9 mouse cellular contexts compared by ENCODE assay signal in the genomic region with DNA sequence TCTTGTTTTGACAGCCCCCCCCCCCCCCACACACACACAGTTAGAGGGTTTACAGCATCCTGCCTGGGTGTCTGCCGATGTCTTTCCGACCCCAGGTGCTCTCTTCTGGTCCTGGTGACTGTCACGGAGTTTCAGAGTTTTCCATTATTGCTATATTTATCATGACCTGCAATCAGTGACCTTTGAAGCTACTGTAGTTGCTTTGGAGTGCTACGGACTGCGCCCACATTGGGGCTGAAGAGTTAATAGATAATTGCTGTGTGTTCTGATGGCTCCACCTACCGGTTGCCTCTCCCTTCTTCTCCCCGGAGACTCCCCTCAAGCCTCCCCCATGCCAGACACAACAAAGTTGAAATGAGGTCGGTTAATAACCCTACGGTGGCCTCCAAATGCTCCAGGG. TPM values are rescaled to one million over a fixed set of nuclear protein-coding genes. Genes with fewer than 3 reads are reported as not detected.
DNase-seq lines count a peak whose midpoint lies in the region; ATAC-seq and TF ChIP-seq lines count a peak whose summit lies in the region.
"Had no signal": no experiment of that assay in that cellular context is flagged by ENCODE, and none has a peak within 500 bp of the region (broad histone marks: within the 10 kb centered on the region; RNA-seq: fewer than 3 reads in every experiment).

No protein-coding gene starts in this region.

- no peak for TF ChIP-seq POLR2A in liver, adult 2 months (IDR thresholded peaks at IDR 0.05; ENCODE audit: extremely low read depth, insufficient read depth, low read length)

- H3K79me2 ChIP-seq in liver, adult 2 months (ENCODE audit: control insufficient read depth, insufficient read depth, low read length) = no peaks in the 10 kb centered on the region

- H3K4me2 ChIP-seq in embryonic facial prominence, embryonic 11.5 days (ENCODE audit: low read depth, low read length) = no peak overlapping the region
- H3K4me2 ChIP-seq in hindbrain, embryonic 13.5 days = 0 out of 2 replicates have a peak overlapping the region, but pooled peaks have one; percentile 6

- H3K9me3 ChIP-seq in embryonic facial prominence, embryonic 11.5 days (replicated peaks; ENCODE audit: control insufficient read depth, low read length) = no peaks in the 10 kb centered on the region
- no peaks in the 10 kb centered on the region for H3K9me3 ChIP-seq in hindbrain, embryonic 13.5 days

- ATAC-seq in activated CD4-positive, CD25-positive, alpha-beta regulatory T cell, adult 4 months = peak; percentile 59
- ATAC-seq in embryonic facial prominence, embryonic 11.5 days (replicated peaks; ENCODE audit: insufficient number of reproducible peaks, low FRiP score, low TSS enrichment, low read depth) = no peak
- ATAC-seq in hindbrain, embryonic 13.5 days (ENCODE audit: low FRiP score) = no peak

- TF ChIP-seq CTCF in liver, adult 2 months (IDR thresholded peaks at IDR 0.05; ENCODE audit: low read depth, low read length) = peak; percentile 80

- H3K4me1 ChIP-seq in embryonic facial prominence, embryonic 11.5 days (ENCODE audit: control insufficient read depth, insufficient read depth, low read length) = no peaks in the 10 kb centered on the region
- peaks cover 12% of the 10 kb centered on the region for H3K4me1 ChIP-seq in hindbrain, embryonic 13.5 days (replicated peaks)
- 0 out of 2 replicates have a peak, but pooled peaks cover 6% of the 10 kb centered on the region for H3K4me1 ChIP-seq in liver, adult 2 months (ENCODE audit: control insufficient read depth, insufficient read depth, low read length)

- WGBS in embryonic facial prominence, embryonic 11.5 days = 11% methylated on average over 9 of the region's 9 CpGs
- 11% methylated on average over 9 of the region's 9 CpGs for WGBS in hindbrain, embryonic 13.5 days
- WGBS in liver, adult 2 months = 4% methylated on average over 9 of the region's 9 CpGs

- peak; percentile 6 for DNase-seq in cerebellum, adult 11-12 months
- DNase-seq in cerebellum, adult 9-11 months = no peak
- peak; percentile 67 for DNase-seq in embryonic facial prominence, embryonic 11.5 days (ENCODE audit: low spot score)
- DNase-seq in liver, adult 2 months (ENCODE audit: extremely low read depth, low read depth, low spot score) = peak; percentile 74
- DNase-seq in neural tube, embryonic 10.5 days (ENCODE audit: extremely low spot score, low spot score) = peak; percentile 36
- DNase-seq in frontal cortex, postnatal 14 days (ENCODE audit: low spot score in 2 of 2) = no peak

- H3K27me3 ChIP-seq in embryonic facial prominence, embryonic 11.5 days (ENCODE audit: control insufficient read depth, insufficient read depth, low read length) = no peaks in the 10 kb centered on the region
- H3K27me3 ChIP-seq in hindbrain, embryonic 13.5 days = 0 out of 2 replicates have a peak, but pooled peaks cover 3% of the 10 kb centered on the region
- no peaks in the 10 kb centered on the region for H3K27me3 ChIP-seq in liver, adult 2 months (ENCODE audit: control insufficient read depth, insufficient read depth, low read length)

- no peaks in the 10 kb centered on the region for H3K36me3 ChIP-seq in embryonic facial prominence, embryonic 11.5 days (replicated peaks; ENCODE audit: control insufficient read depth, insufficient read depth, low read depth, low read length)
- H3K36me3 ChIP-seq in hindbrain, embryonic 13.5 days = no peaks in the 10 kb centered on the region
- H3K36me3 ChIP-seq in liver, adult 2 months (ENCODE audit: control insufficient read depth, insufficient read depth, low read length) = no peaks in the 10 kb centered on the region

- H3K4me3 ChIP-seq in embryonic facial prominence, embryonic 11.5 days (ENCODE audit: low read depth, low read length) = no peak overlapping the region
- no peak overlapping the region for H3K4me3 ChIP-seq in hindbrain, embryonic 13.5 days
- H3K4me3 ChIP-seq in liver, adult 2 months (ENCODE audit: insufficient read depth, low read depth, low read length) = peak overlapping the region; percentile 27; the same call in 1 of the 2 replicates

- no peak overlapping the region for H3K27ac ChIP-seq in embryonic facial prominence, embryonic 11.5 days (replicated peaks; ENCODE audit: low read depth, low read length)
- no peak overlapping the region for H3K27ac ChIP-seq in hindbrain, embryonic 13.5 days
- H3K27ac ChIP-seq in liver, adult 2 months (replicated peaks; ENCODE audit: insufficient read depth, low read depth, low read length) = no peak overlapping the region

- H3K9ac ChIP-seq in embryonic facial prominence, embryonic 11.5 days (replicated peaks; ENCODE audit: low read length) = no peak overlapping the region
- no peak overlapping the region for H3K9ac ChIP-seq in hindbrain, embryonic 13.5 days
- no peak overlapping the region for H3K9ac ChIP-seq in liver, adult 2 months (ENCODE audit: low read depth, low read length)

RNA-seq across cellular contexts. Expression of gene Gm11541, which starts 12.5 kb away (rescaled TPM):
- not detected for polyA plus RNA-seq in activated CD4-positive, CD25-positive, alpha-beta regulatory T cell, adult 4 months (2017; shearing (Covaris generic))
- polyA plus RNA-seq in embryonic facial prominence, embryonic 11.5 days (2014; fragmentation: Nextera tagmentation; extraction: Ambion mirVana) = 0.15 and 0.21 TPM in 2 replicates
- 0.09 and 0.12 TPM in 2 replicates for polyA plus RNA-seq in hindbrain, embryonic 13.5 days (2015; fragmentation: Nextera tagmentation; extraction: Ambion mirVana)
- total RNA-seq in liver, adult 2 months (2014; rRNA removed) = not detected in 2 replicates
- not detected in 2 replicates for polyA plus RNA-seq in liver, adult 2 months (2012; rRNA removed)
- polyA plus RNA-seq: gonadal fat pad, adult 2 months had no signal

RNA-seq across cellular contexts. Expression of gene Cdc34b, which starts 24.8 kb away (rescaled TPM):
- polyA plus RNA-seq in activated CD4-positive, CD25-positive, alpha-beta regulatory T cell, adult 4 months (2017; shearing (Covaris generic)) = not detected
- polyA plus RNA-seq in embryonic facial prominence, embryonic 11.5 days (2014; fragmentation: Nextera tagmentation; extraction: Ambion mirVana) = 0.29 and 0.36 TPM in 2 replicates
- polyA plus RNA-seq in hindbrain, embryonic 13.5 days (2015; fragmentation: Nextera tagmentation; extraction: Ambion mirVana) = 0.14 TPM in 1 of 2 replicates, not detected in the other
- total RNA-seq in liver, adult 2 months (2014; rRNA removed) = not detected in 2 replicates
- polyA plus RNA-seq in liver, adult 2 months (2012; rRNA removed) = 0.07 TPM in 1 of 2 replicates, not detected in the other

RNA-seq across cellular contexts. Expression of gene Xylt2, which starts 39.4 kb away (rescaled TPM):
- polyA plus RNA-seq in activated CD4-positive, CD25-positive, alpha-beta regulatory T cell, adult 4 months (2017; shearing (Covaris generic)) = 1 to 10 TPM; 5.6 to 6.0 TPM
- polyA plus RNA-seq in embryonic facial prominence, embryonic 11.5 days (2014; fragmentation: Nextera tagmentation; extraction: Ambion mirVana) = 11.1 and 12.1 TPM in 2 replicates
- polyA plus RNA-seq in hindbrain, embryonic 13.5 days (2015; fragmentation: Nextera tagmentation; extraction: Ambion mirVana) = 12.2 TPM in 2 replicates
- 11.4 and 12.6 TPM in 2 replicates for total RNA-seq in liver, adult 2 months (2014; rRNA removed)
- 18.9 and 19.7 TPM in 2 replicates for polyA plus RNA-seq in liver, adult 2 months (2012; rRNA removed)

Comparison
In these comparisons a context has a peak if more than half of its experiments do, and no peak if none do; other contexts are left out.
1. DNase-seq: peak in cerebellum, adult 11-12 months (single experiment), embryonic facial prominence, embryonic 11.5 days (single experiment), liver, adult 2 months (single experiment) and neural tube, embryonic 10.5 days (single experiment); none in cerebellum, adult 9-11 months (single experiment) and frontal cortex, postnatal 14 days (0 of 2).